Mouse (Mus musculus) spleen, adult 2 months (tissue): ENCODE measurements around the gene Nfib. TPM values are rescaled to one million over a fixed set of nuclear protein-coding genes. Genes with fewer than 3 reads are reported as not detected.

Experiments
- DNase-seq, 2 experiments: peaks; one replicate each; pipeline versions ENCODE4 v3.0.0 to v3.0.0-alpha.2; 2012 to 2021; ENCODE audit warnings: low spot score in 2 of 2, low read depth in 1 of 2
- H3K27ac ChIP-seq: fragments of 200-500 bp; 2 replicates; pipeline ENCODE4 v1.5.1; 2012; ENCODE audit warnings: low read length, inconsistent platforms; ENCODE audit not compliant: insufficient read depth
- H3K27me3 ChIP-seq: fragments of 200-500 bp; 2 replicates; pipeline ENCODE4 v1.6.1; 2012; ENCODE audit warnings: mild to moderate bottlenecking, moderate library complexity, low read length, inconsistent platforms; ENCODE audit not compliant: control insufficient read depth, insufficient read depth
- H3K36me3 ChIP-seq: fragments of 200-500 bp; 2 replicates; pipeline ENCODE4 v1.6.1; 2012; ENCODE audit warnings: mild to moderate bottlenecking, low read length, inconsistent platforms; ENCODE audit not compliant: control insufficient read depth, insufficient read depth
- H3K4me1 ChIP-seq: fragments of 200-500 bp; 2 replicates; pipeline ENCODE4 v1.6.1; 2011; ENCODE audit warnings: inconsistent platforms; ENCODE audit not compliant: control insufficient read depth, insufficient read depth, insufficient read length
- H3K4me3 ChIP-seq: fragments of 200-500 bp; 2 replicates; pipeline ENCODE4 v1.5.1; 2011; ENCODE audit warnings: mild to moderate bottlenecking, inconsistent platforms; ENCODE audit not compliant: insufficient read depth, insufficient read length; ENCODE audit errors: extremely low read depth
- CTCF ChIP-seq: fragments of 200-500 bp; IDR thresholded peaks from 2 replicates; pipeline ENCODE4 v1.5.1; 2011; ENCODE audit warnings: mild to moderate bottlenecking, inconsistent platforms; ENCODE audit not compliant: insufficient read depth, insufficient read length, insufficient replicate concordance; ENCODE audit errors: extremely low read depth
- POLR2A ChIP-seq: fragments of 200-500 bp; IDR thresholded peaks from 2 replicates; pipeline ENCODE4 v1.6.1; 2011; ENCODE audit warnings: low read depth, low read length, inconsistent platforms
- WGBS: fragments of 180-500 bp; shearing (Covaris S2); methylation state at CpG from one replicate; pipeline ENCODE4 v1.1.7; 2018; 5-methylcytosine and 5-hydroxymethylcytosine counted together
- polyA plus RNA-seq: library from polyadenylated mRNA; depleted of rRNA; stranded (reverse); fragments of >200 nt; gene quantifications from 2 replicates; pipeline ENCODE4 v1.2.3, GENCODE M21; 2012

Gene Nfib
- polyA plus RNA-seq, 1 experiment = 2.3 TPM

- TF ChIP-seq CTCF = no peak
- TF ChIP-seq POLR2A = no peak
- no peak overlapping the region for H3K27ac ChIP-seq
- no peaks in the 10 kb centered on the region for H3K4me1 ChIP-seq
- H3K36me3 ChIP-seq = no peaks in the 10 kb centered on the region
- no peaks in the 10 kb centered on the region for H3K27me3 ChIP-seq
- no peak overlapping the region for H3K4me3 ChIP-seq
- 89% methylated on average over 4 of the region's 4 CpGs for WGBS
- no peak for DNase-seq
These were observed 370.2 kb downstream of the Nfib start for GRCm38 (mm10) chr4:82335266-82335865.

GRCm38 (mm10) chr4:82333413-82333812 lies 372.1 kb downstream of the Nfib start:
- no peak for DNase-seq
- no peaks in the 10 kb centered on the region for H3K4me1 ChIP-seq
- no peak for TF ChIP-seq POLR2A
- TF ChIP-seq CTCF = no peak
- H3K4me3 ChIP-seq = no peak overlapping the region
- H3K27ac ChIP-seq = no peak overlapping the region
- WGBS = 89% methylated on average over 3 of the region's 3 CpGs
- H3K27me3 ChIP-seq = no peaks in the 10 kb centered on the region
- no peaks in the 10 kb centered on the region for H3K36me3 ChIP-seq

GRCm38 (mm10) chr4:82330095-82330494 lies 375.5 kb downstream of the Nfib start:
- Histone ChIP-seq H3K36me3 (no peaks in the 10 kb centered on the region), H3K4me3 (no peak overlapping the region), H3K27ac (no peak overlapping the region), H3K4me1 (no peaks in the 10 kb centered on the region), H3K27me3 (no peaks in the 10 kb centered on the region)
- WGBS = 44% methylated on average over 4 of the region's 4 CpGs
- DNase-seq = no peak
- TF ChIP-seq POLR2A = no peak
- no peak for TF ChIP-seq CTCF

- no peak overlapping the region for H3K27ac ChIP-seq
- no peaks in the 10 kb centered on the region for H3K36me3 ChIP-seq
- H3K27me3 ChIP-seq = no peaks in the 10 kb centered on the region
- no peak for DNase-seq
- H3K4me1 ChIP-seq = no peaks in the 10 kb centered on the region
- 66% methylated on average over 3 of the region's 3 CpGs for WGBS
- no peak overlapping the region for H3K4me3 ChIP-seq
- no peak for TF ChIP-seq CTCF
- TF ChIP-seq POLR2A = no peak
These were observed 379.4 kb downstream of the Nfib start for GRCm38 (mm10) chr4:82326140-82326529.

GRCm38 (mm10) chr4:82325409-82326139 lies 380.0 kb downstream of the Nfib start:
- no peaks in the 10 kb centered on the region for H3K36me3 ChIP-seq
- no peak overlapping the region for H3K4me3 ChIP-seq
- no peak for DNase-seq
- no peak overlapping the region for H3K27ac ChIP-seq
- TF ChIP-seq CTCF (no peak), POLR2A (no peak)
- H3K4me1 ChIP-seq = no peaks in the 10 kb centered on the region
- WGBS = 80% methylated on average over 6 of the region's 6 CpGs
- no peaks in the 10 kb centered on the region for H3K27me3 ChIP-seq

- H3K27me3 ChIP-seq = no peaks in the 10 kb centered on the region
- no peaks in the 10 kb centered on the region for H3K4me1 ChIP-seq
- DNase-seq = no peak
- no peak overlapping the region for H3K27ac ChIP-seq
- H3K4me3 ChIP-seq = no peak overlapping the region
- H3K36me3 ChIP-seq = no peaks in the 10 kb centered on the region
- TF ChIP-seq POLR2A (no peak), CTCF (no peak)
- WGBS = 83% methylated on average over 3 of the region's 3 CpGs
These were observed 380.6 kb downstream of the Nfib start for GRCm38 (mm10) chr4:82324977-82325376.

GRCm38 (mm10) chr4:82321008-82321407 lies 384.5 kb downstream of the Nfib start:
- H3K36me3 ChIP-seq = no peaks in the 10 kb centered on the region
- TF ChIP-seq CTCF = no peak
- no peak for TF ChIP-seq POLR2A
- WGBS = 63% methylated on average over 4 of the region's 4 CpGs
- H3K27me3 ChIP-seq = no peaks in the 10 kb centered on the region
- no peak for DNase-seq
- no peak overlapping the region for H3K4me3 ChIP-seq
- H3K4me1 ChIP-seq = no peaks in the 10 kb centered on the region
- no peak overlapping the region for H3K27ac ChIP-seq

GRCm38 (mm10) chr4:82319388-82319787 lies 386.2 kb downstream of the Nfib start:
- WGBS = 91% methylated on average over 7 of the region's 7 CpGs
- Histone ChIP-seq H3K36me3 (no peaks in the 10 kb centered on the region), H3K4me3 (no peak overlapping the region), H3K27me3 (no peaks in the 10 kb centered on the region), H3K4me1 (no peaks in the 10 kb centered on the region), H3K27ac (no peak overlapping the region)
- no peak for TF ChIP-seq CTCF
- TF ChIP-seq POLR2A = no peak
- no peak for DNase-seq
